Mouse (Mus musculus) c-Kit-positive CD71-positive TER-119-negative erythroid progenitor cells, embryonic 14.5 days (primary cell): Measurements from ENCODE around the gene Serpinh1.

Experiments used
- DNase-seq: peaks from one replicate; pipeline ENCODE4 v3.0.0-alpha.2; 2013; ENCODE audit warnings: low read depth

Serpinh1 gene

GRCm38 (mm10) chr7:99352526-99353400 lies at the start of gene Serpinh1:
Gene Serpinh1 (minus strand): TSS chr7:99353239.
- no peak for DNase-seq

GRCm38 (mm10) chr7:99402477-99402876 lies 49.4 kb upstream of the Serpinh1 start:
- no peak for DNase-seq

- no peak for DNase-seq
Observed at GRCm38 (mm10) chr7:99401373-99401772, 48.3 kb upstream of the Serpinh1 start.

GRCm38 (mm10) chr7:99396994-99397659 lies 44.1 kb upstream of the Serpinh1 start:
- DNase-seq = no peak

- DNase-seq = no peak
Observed at GRCm38 (mm10) chr7:99395908-99396616, 43.0 kb upstream of the Serpinh1 start.

- no peak for DNase-seq
Observed at GRCm38 (mm10) chr7:99395385-99395784, 42.3 kb upstream of the Serpinh1 start.

- DNase-seq = no peak
Observed at GRCm38 (mm10) chr7:99393711-99394325, 40.8 kb upstream of the Serpinh1 start.

- DNase-seq = no peak
Observed at GRCm38 (mm10) chr7:99392696-99393095, 39.7 kb upstream of the Serpinh1 start.

GRCm38 (mm10) chr7:99390559-99390958 lies 37.5 kb upstream of the Serpinh1 start:
- DNase-seq = no peak

- DNase-seq = no peak
Observed at GRCm38 (mm10) chr7:99387356-99387755, 34.3 kb upstream of the Serpinh1 start.

- DNase-seq = no peak
Observed at GRCm38 (mm10) chr7:99386811-99387210, 33.8 kb upstream of the Serpinh1 start.

GRCm38 (mm10) chr7:99386030-99386429 lies 33.0 kb upstream of the Serpinh1 start:
- no peak for DNase-seq

GRCm38 (mm10) chr7:99384101-99384611 lies 31.1 kb upstream of the Serpinh1 start:
- DNase-seq = no peak

GRCm38 (mm10) chr7:99383246-99383645 lies 30.2 kb upstream of the Serpinh1 start:
- no peak for DNase-seq

GRCm38 (mm10) chr7:99382088-99383000 lies 29.3 kb upstream of the Serpinh1 start:
- no peak for DNase-seq

- DNase-seq = peak; percentile 91
Observed at GRCm38 (mm10) chr7:99381214-99382087, 28.4 kb upstream of the Serpinh1 start, which contains the start of gene Gdpd5. Gene Gdpd5 (plus strand): TSS chr7:99381414.

GRCm38 (mm10) chr7:99380491-99381213 lies 27.6 kb upstream of the Serpinh1 start:
- DNase-seq = peak; percentile 31

- DNase-seq = no peak
Observed at GRCm38 (mm10) chr7:99378870-99379269, 25.8 kb upstream of the Serpinh1 start.

- no peak for DNase-seq
Observed at GRCm38 (mm10) chr7:99375455-99375854, 22.4 kb upstream of the Serpinh1 start.
